Mouse (Mus musculus): ENCODE results near the gene BC025920.

Gene BC025920

GRCm38 (mm10) chr10:81572975-81573374 lies 33.1 kb upstream of the BC025920 start:
- intact Hi-C loops (cut with DNase I): no loop called here

DNA sequence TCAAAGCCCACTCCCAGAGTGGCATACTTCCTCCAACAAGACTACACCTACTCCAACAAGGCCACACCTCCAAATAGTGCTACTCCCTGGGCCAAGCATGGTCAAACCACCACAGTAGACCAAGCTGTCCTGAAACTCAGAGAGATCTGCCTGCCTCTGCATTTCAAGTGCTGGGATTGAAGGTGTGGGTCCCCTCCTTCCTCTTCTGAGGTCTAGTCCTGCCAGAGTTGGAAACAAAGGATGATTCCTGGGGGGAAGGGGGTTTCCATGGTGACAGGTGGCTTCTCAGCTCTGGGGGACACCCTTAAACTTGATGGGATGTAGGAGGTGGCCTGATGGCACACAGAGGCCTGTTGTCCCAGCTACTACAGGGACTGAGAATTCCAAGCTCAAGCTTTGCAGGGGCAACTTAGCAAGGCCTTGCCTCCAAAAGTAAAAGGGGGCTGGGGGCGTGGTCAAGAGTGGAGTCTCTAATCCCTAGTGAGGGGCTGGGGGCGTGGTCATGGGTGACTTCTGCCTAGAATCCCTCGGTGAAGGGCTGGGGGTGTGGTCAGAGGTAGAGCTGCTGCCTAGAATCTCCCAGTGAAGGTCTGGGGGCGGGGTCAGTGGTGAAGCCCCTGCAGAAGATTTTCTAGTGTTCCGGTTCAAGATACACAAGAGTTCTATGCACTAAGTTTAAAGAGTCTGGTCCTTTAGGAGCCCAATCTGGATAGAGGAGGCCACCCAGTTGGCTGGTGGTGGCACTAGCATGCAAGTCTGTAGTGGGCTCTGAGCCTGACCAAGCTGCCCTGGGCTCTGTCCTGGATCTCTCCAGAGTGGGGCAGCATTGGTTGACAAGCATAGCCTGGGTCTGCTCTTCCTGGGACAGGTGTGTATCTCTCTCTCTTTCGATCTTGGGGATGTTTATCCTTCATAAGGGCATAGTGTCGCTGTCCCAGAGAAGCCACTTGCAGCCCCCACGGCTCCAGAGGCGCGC lies 31.7 kb upstream of the BC025920 start, which contains the start of gene Tle2:
TSS of gene Tle2 (plus strand) at position 481 of the 976 bp plus-strand sequence.
- intact Hi-C loops (cut with DNase I): no loop called here

DNA sequence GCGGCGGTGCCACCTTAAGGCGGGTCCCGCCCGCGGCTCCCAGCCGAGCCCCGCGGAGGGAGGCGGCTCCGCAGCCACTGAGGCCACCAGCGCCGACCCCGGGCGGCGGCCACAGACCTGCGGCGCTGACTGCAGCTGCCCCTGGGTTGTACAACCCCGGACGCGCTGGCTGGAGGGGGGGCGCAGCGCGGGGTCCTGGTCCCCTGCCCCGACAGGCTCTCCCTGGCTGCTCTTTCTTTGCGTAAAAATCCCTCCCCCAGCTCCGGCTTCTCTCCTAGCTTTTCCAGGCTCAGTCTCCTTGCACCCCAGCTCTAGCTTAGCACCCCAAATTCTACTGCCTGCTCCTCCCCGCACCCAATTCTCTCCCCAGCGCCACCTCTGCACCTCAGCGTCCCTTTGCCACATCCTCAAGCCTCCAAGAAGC lies 30.9 kb upstream of the BC025920 start:
- intact Hi-C loops (cut with DNase I): no loop called here

GRCm38 (mm10) chr10:81575695-81576094 lies 30.4 kb upstream of the BC025920 start:
- intact Hi-C loops (cut with DNase I): no loop called here

DNA sequence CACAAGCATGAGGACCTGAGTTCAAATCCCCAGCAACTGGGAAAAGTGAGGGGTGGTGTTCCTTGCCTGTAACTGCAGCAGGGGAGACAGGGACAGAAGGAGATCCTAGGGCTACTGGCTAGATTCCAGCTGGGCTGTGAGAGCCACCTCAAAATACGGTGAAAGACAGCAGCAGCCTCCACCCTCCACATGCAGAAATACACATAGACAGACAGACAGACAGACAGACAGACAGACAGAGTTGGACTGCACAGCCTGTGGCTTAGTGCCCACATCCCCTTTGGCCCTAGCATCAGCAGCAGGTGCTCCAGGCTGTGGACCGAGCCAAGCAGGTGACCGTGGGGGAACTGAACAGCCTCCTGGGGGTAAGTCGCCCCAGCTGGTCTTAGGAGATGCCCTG lies 26.1 kb upstream of the BC025920 start:
- intact Hi-C loops (cut with DNase I): no loop called here

DNA sequence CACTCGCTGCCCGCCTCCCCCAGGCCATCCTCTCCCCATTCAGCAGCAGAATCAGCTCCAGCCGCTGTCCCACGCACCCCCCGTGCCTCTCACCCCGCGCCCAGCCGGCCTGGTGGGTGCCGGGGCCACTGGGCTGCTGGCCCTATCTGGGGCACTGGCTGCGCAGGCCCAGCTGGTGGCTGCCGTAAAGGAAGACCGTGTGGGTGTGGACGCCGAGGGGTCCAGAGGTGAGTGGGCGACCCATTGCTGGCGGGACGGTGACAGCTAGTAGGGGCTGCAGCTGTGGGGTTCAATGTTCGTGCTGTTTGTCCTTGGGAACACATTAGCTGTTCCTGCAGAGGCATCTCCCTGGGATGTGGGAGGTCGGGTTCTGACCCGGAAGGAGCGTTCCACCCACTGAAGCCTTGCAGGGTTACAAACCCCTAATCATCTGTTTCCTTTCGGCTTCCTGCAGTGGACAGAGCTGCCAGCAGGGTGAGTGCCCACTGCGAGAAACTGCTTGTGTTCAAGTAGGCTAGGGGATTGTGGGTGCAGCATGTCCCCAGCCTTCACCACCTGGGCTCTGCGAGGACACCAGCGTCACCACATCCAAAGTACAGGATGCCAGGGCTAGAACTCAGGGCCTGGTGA lies 25.5 kb upstream of the BC025920 start:
- intact Hi-C loops (cut with DNase I): no loop called here

- intact Hi-C loops (cut with DNase I): no loop called here
Measured at GRCm38 (mm10) chr10:81583347-81583746, 22.7 kb upstream of the BC025920 start.

- intact Hi-C loops (cut with DNase I): no loop called here
Measured at GRCm38 (mm10) chr10:81588739-81589138, 17.3 kb upstream of the BC025920 start.

DNA sequence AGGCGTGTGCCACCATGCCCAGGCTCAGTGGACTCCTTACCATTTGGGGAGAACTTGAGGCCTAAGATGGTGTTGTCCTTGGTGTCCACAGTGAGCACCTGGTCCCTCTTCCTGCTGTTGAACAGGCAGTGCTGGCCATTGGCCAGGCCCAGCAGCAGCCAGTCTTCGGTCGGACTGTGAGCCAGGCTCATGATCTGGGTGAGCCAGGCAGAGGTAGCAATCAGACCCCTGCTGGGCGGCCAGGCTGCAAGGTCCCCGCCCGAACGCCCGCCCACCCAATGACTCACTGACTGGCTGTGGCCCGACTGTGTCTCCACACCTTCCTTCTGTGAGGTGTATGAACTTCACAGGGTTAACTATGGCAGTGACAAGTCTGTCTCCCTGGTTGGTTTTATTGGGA lies 14.2 kb upstream of the BC025920 start:
- intact Hi-C loops (cut with DNase I): no loop called here

- intact Hi-C loops (cut with DNase I): no loop called here
Measured at GRCm38 (mm10) chr10:81592631-81593030, 13.4 kb upstream of the BC025920 start.

- intact Hi-C loops (cut with DNase I): no loop called here
Measured at GRCm38 (mm10) chr10:81593223-81593622, 12.8 kb upstream of the BC025920 start.

DNA sequence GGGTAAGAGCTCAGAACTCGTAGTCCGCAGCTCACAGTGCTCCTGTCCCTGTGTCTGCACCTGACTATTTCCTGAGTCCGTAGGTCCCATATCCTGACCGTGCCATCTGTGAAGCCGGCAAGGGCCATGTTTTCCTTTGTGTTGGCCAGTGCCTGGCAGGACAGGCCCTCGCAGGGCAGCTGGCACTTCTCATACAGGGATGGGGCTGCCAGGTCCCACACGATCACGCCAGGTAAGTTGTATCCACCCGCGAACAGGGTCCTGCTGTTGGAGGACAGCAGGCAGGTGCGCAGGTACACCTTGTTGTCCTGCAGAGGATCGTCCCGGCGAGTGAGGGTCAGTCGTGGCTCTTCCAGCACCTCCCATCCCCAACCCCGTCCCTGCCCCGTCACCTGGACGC lies 12.1 kb upstream of the BC025920 start:
- intact Hi-C loops (cut with DNase I): no loop called here

GRCm38 (mm10) chr10:81595599-81595998 lies 10.5 kb upstream of the BC025920 start:
- intact Hi-C loops (cut with DNase I): no loop called here

DNA sequence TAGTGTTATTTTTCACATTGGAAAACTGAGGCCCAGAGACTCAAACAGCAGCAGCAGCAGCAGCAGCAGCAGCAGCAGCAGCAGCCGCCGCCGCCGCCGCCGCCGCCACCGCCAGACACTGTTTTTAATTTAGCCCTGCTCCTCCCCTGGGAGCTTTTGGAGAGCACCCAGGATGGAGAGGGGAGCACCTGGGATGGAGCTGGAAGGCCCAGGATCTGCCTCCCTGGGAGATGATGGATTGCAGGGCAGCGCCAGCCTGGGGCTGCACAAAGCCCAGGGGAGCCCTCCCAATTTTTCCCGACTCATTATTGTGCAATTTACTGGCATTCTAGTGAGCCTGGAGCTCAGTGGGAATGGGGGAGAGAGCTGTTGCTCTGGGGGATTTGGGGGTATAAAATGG lies 9.5 kb upstream of the BC025920 start:
- intact Hi-C loops (cut with DNase I): no loop called here

DNA sequence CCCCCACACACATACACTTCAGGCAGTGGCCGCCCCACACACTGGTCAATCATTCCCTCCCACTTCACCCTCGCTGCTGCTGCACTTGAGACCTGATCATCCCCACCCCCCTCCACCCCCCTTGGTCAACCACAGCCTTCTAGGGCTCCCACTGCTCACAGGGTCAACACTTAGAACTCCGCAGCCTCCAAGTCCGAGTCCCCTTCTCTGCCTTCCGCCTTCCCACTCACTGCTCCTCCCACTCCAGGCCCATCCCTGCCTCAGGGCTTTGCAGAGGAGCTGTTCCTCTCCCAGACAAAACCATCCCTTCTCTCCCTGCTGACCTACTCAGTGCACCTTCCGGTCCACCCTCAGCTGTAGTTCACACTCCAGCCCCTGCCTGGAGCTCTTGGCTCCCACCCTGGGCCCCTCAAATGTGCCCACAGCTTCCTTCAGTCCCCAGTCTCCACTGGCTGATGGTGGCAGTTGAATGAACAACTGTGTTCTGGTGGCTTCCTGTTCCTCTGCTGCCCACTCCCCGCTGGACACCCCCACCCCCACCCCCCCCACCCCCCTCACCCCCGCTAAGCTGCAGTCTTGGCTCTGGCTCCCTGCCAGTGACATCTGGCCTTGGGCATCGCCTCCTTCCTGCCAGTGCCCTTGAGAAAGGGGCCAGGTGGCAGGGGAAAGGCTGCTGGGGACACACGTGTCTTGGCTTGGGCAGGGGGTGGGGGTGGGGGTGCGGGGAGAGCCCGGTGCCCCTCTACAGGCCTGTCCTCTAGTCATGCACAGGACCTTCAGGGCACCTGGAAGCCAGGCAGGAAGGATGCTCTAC lies 8.7 kb upstream of the BC025920 start:
- intact Hi-C loops (cut with DNase I): no loop called here

GRCm38 (mm10) chr10:81598342-81598741 lies 7.7 kb upstream of the BC025920 start:
- intact Hi-C loops (cut with DNase I): no loop called here

DNA sequence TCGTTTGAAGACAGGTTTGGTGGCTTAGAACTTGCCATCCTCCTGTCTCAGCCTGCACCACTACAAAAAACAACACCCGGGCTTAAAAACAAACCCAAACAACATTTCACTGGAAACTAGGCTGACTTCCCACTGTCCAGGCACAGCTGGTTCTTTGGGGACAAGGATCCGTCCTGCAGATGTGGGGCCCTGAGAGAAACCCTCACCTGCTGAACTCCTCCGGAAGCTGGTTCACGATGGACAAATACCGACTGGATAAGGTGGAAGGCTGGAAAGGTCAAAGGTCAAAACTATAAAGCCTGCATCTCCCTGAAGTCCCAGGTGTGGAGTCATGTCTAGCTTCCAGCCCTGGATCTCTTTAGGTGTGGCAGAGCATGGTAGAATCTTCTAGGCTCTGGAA lies 7.2 kb upstream of the BC025920 start:
- intact Hi-C loops (cut with DNase I): no loop called here

- intact Hi-C loops (cut with DNase I): no loop called here
Measured at GRCm38 (mm10) chr10:81599630-81600029, 6.4 kb upstream of the BC025920 start.

DNA sequence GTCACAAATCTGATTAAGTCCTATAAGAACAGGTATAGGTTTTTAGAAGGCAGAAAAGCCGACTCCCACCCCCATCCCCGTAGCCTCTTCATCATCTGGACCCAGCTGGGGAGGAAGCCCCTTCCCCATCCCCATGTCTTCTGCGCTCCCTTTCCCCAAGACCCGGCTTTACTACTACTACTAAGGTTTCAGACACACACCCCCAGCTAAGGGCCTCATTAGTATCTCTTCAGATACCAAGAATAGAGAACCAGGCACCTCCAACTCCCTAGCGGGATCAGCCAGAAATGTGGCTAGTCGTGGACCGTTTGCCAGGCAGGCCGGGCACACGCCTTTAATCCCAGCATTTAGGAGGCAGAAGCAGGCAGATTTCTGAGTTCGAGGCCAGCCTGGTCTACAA lies 6.0 kb upstream of the BC025920 start:
- intact Hi-C loops (cut with DNase I): no loop called here

DNA sequence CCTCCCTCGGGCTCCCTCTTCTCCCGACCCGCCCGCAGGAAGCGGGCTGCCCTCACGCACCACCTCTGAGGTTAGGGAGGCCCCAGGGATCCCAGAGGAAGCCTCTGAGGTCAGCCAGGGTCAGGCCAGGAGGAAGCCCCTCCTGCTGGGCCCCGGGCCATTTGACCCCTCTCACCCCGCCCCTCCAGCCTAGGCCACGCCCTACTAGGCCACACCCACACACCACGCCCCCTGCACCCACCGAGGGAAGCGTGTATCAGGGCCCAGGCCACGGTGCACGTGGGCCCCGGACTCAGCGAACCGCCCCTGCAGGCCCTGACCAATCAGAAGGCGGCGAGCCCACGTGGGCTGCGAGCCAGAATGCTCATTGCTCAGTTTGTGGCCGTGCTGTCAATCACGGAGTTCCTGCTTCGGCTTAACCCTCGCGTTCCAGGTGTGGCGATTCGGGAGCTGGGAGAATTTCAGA lies 5.3 kb upstream of the BC025920 start, which contains the start of gene Tle6:
TSS of gene Tle6 (minus strand) at position 336 of the 466 bp plus-strand sequence.
- intact Hi-C loops (cut with DNase I): no loop called here

GRCm38 (mm10) chr10:81601396-81601905 lies 4.6 kb upstream of the BC025920 start:
- intact Hi-C loops (cut with DNase I): no loop called here
